Mouse (Mus musculus): ENCODE measurements around the gene Rad18.

DNA sequence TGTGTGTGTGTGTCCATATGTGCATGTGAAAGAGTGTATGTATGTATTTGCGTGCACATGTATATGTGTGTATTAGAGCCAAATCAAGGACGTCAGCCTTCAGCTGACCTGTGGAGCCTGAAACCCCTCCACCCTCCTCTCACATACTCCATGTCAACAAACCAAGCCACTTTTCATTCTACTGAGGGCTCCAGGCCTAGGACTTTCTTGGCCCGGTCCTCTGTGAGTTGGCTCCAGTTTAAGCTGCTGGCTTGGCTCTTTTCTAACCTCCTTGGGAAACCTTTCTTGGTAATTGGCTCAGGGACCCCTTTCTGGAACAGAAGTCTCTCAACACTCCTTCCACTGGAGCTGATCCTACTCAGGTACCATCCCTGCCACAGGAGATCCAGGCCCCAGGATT lies 40.0 kb upstream of the Rad18 start:
- no peak for TF ChIP-seq FOSL1 (IDR thresholded peaks at IDR 0.05; ENCODE audit: insufficient read depth, low read length, poor library complexity, severe bottlenecking)
- no peak for TF ChIP-seq CTCF (IDR thresholded peaks at IDR 0.05; ENCODE audit: control insufficient read depth, insufficient read depth, insufficient read length)
- no peak for TF ChIP-seq USF1 (IDR thresholded peaks at IDR 0.05; ENCODE audit: low read depth)
- no peak for TF ChIP-seq MAX (IDR thresholded peaks at IDR 0.05)
- no peak for TF ChIP-seq MYOG (IDR thresholded peaks at IDR 0.05; ENCODE audit: control insufficient read depth, extremely low read depth, insufficient read length)

Data from C2C12 (cell line).